Mouse (Mus musculus) CH12.LX (cell line): Measurements from ENCODE around the gene Btn1a1. TPM values are rescaled to one million over a fixed set of nuclear protein-coding genes. Genes with fewer than 3 reads are reported as not detected.

Source experiments
- DNase-seq: peaks from one replicate; pipeline ENCODE4 v3.0.0-alpha.2; 2013; ENCODE audit errors: extremely low read depth
- H3K27ac ChIP-seq: 2 replicates; pipeline ENCODE4 v1.5.1; 2012; ENCODE audit warnings: low read depth, mild to moderate bottlenecking, control low read depth, moderate library complexity; ENCODE audit not compliant: insufficient read depth
- H3K27me3 ChIP-seq: replicated peaks from 2 replicates; pipeline ENCODE3; 2012; ENCODE audit warnings: inconsistent platforms
- H3K36me3 ChIP-seq, 2 experiments: replicated peaks in 1 of 2; 2 replicates each; pipeline versions ENCODE3 to v1.6.1; 2012; ENCODE audit warnings: inconsistent platforms in 1 of 2, low read length in 1 of 2, mild to moderate bottlenecking in 1 of 2, mixed read lengths in 1 of 2, moderate library complexity in 1 of 2; ENCODE audit not compliant: control insufficient read depth in 1 of 2, insufficient read depth in 1 of 2
- H3K4me1 ChIP-seq, 2 experiments: 2 replicates each; pipeline ENCODE4 v1.6.1; 2012; ENCODE audit warnings: inconsistent platforms in 1 of 2, moderate library complexity in 1 of 2; ENCODE audit not compliant: insufficient read depth in 2 of 2, control insufficient read depth in 1 of 2
- H3K4me2 ChIP-seq: 2 replicates; pipeline ENCODE4 v1.6.1; 2012; ENCODE audit warnings: low read depth, mild to moderate bottlenecking, control low read depth; ENCODE audit not compliant: poor library complexity, insufficient read depth, severe bottlenecking
- H3K4me3 ChIP-seq, 3 experiments: fragments of 150-350 bp in 1 of 3; sonication (generic) in 1 of 3; replicated peaks in 1 of 3; 2 replicates each; pipeline versions ENCODE3 to v1.5.1; 2011 to 2012; ENCODE audit warnings: low read depth in 2 of 3, low read length in 2 of 3, mild to moderate bottlenecking in 2 of 3, moderate library complexity in 2 of 3, control low read depth in 1 of 3, improper control_type of control experiment in 1 of 3, inconsistent platforms in 1 of 3, mixed read lengths in 1 of 3; ENCODE audit not compliant: poor library complexity in 1 of 3
- H3K79me2 ChIP-seq: replicated peaks from 2 replicates; pipeline ENCODE4 v1.6.1; 2012; ENCODE audit warnings: mild to moderate bottlenecking, moderate library complexity; ENCODE audit not compliant: control insufficient read depth, poor library complexity, insufficient read depth, severe bottlenecking; ENCODE audit errors: extremely low read depth
- H3K9ac ChIP-seq: 2 replicates; pipeline ENCODE4 v1.6.1; 2012; ENCODE audit warnings: low read depth, mild to moderate bottlenecking, control low read depth, moderate library complexity; ENCODE audit not compliant: insufficient read depth
- H3K9me3 ChIP-seq: replicated peaks from 2 replicates; pipeline ENCODE3; 2012; ENCODE audit warnings: low read length, inconsistent platforms, mixed read lengths
- CHD1 ChIP-seq: IDR thresholded peaks from 2 replicates; pipeline ENCODE4 v1.6.1; 2012; ENCODE audit warnings: low read depth, low read length, improper control_type of control experiment, inconsistent platforms
- CHD2 ChIP-seq: IDR thresholded peaks from 2 replicates; pipeline ENCODE4 v1.6.1; 2011; ENCODE audit warnings: low read length, improper control_type of control experiment
- CTCF ChIP-seq, 2 experiments: IDR thresholded peaks in 1 of 2; conservative IDR thresholded peaks in 1 of 2; 2 replicates each; pipeline ENCODE4 v1.5.1; 2011 to 2012; ENCODE audit warnings: low read depth in 2 of 2, low read length in 2 of 2, improper control_type of control experiment in 1 of 2, inconsistent platforms in 1 of 2, mild to moderate bottlenecking in 1 of 2, moderate library complexity in 1 of 2
- E2F4 ChIP-seq: IDR thresholded peaks from 2 replicates; pipeline ENCODE4 v1.6.1; 2011; ENCODE audit warnings: low read depth, low read length, improper control_type of control experiment; ENCODE audit not compliant: insufficient replicate concordance
- EP300 ChIP-seq: IDR thresholded peaks from 2 replicates; pipeline ENCODE4 v1.6.1; 2011; ENCODE audit warnings: low read length, improper control_type of control experiment
- GABPA ChIP-seq: IDR thresholded peaks from 2 replicates; pipeline ENCODE4 v1.6.1; 2012; ENCODE audit warnings: low read depth, low read length, improper control_type of control experiment, inconsistent platforms; ENCODE audit not compliant: insufficient replicate concordance
- HCFC1 ChIP-seq: IDR thresholded peaks from 2 replicates; pipeline ENCODE4 v1.6.1; 2012; ENCODE audit warnings: low read depth, mild to moderate bottlenecking, inconsistent platforms, low read length, improper control_type of control experiment
- IRF4 ChIP-seq: IDR thresholded peaks from 2 replicates; pipeline ENCODE4 v1.6.1; 2014; ENCODE audit warnings: low read depth, mild to moderate bottlenecking, inconsistent platforms, low read length, improper control_type of control experiment
- JUN ChIP-seq: IDR thresholded peaks from 2 replicates; pipeline ENCODE4 v1.6.1; 2011; ENCODE audit warnings: low read depth, mild to moderate bottlenecking, low read length, improper control_type of control experiment, moderate library complexity; ENCODE audit not compliant: insufficient read depth
- JUND ChIP-seq: conservative IDR thresholded peaks from 2 replicates; pipeline ENCODE4 v1.6.1; 2011; ENCODE audit warnings: low read depth, low read length, improper control_type of control experiment
- KAT2A ChIP-seq: IDR thresholded peaks from 2 replicates; pipeline ENCODE4 v1.6.1; 2012; ENCODE audit warnings: low read length, improper control_type of control experiment, inconsistent platforms; ENCODE audit not compliant: insufficient replicate concordance
- MAFK ChIP-seq: IDR thresholded peaks from 2 replicates; pipeline ENCODE4 v1.6.1; 2011; ENCODE audit warnings: low read length, improper control_type of control experiment; ENCODE audit not compliant: insufficient replicate concordance
- MAX ChIP-seq: IDR thresholded peaks from 2 replicates; pipeline ENCODE4 v1.6.1; 2011; ENCODE audit warnings: low read length, improper control_type of control experiment
- MXI1 ChIP-seq: IDR thresholded peaks from 2 replicates; pipeline ENCODE4 v1.6.1; 2011; ENCODE audit warnings: mild to moderate bottlenecking, low read depth, low read length, improper control_type of control experiment
- MYC ChIP-seq: IDR thresholded peaks from 2 replicates; pipeline ENCODE4 v1.6.1; 2011; ENCODE audit warnings: low read depth, mild to moderate bottlenecking, improper control_type of control experiment, low read length
- NELFE ChIP-seq: IDR thresholded peaks from 2 replicates; pipeline ENCODE4 v1.6.1; 2011; ENCODE audit warnings: low read depth, low read length, improper control_type of control experiment
- NRF1 ChIP-seq: IDR thresholded peaks from 2 replicates; pipeline ENCODE4 v1.6.1; 2014; ENCODE audit warnings: low read depth, mild to moderate bottlenecking, inconsistent platforms, low read length, improper control_type of control experiment, moderate library complexity
- POLR2AphosphoS2 ChIP-seq: IDR thresholded peaks from 2 replicates; pipeline ENCODE4 v1.6.1; 2011; ENCODE audit warnings: low read depth, low read length, improper control_type of control experiment
- RAD21 ChIP-seq: IDR thresholded peaks from 2 replicates; pipeline ENCODE4 v1.6.1; 2011; ENCODE audit warnings: low read depth, mild to moderate bottlenecking, low read length, improper control_type of control experiment, moderate library complexity
- SIN3A ChIP-seq: IDR thresholded peaks from 2 replicates; pipeline ENCODE4 v1.6.1; 2012; ENCODE audit warnings: low read length, improper control_type of control experiment, inconsistent platforms
- SMC3 ChIP-seq: IDR thresholded peaks from 2 replicates; pipeline ENCODE4 v1.6.1; 2011; ENCODE audit warnings: low read depth, low read length, improper control_type of control experiment
- UBTF ChIP-seq: IDR thresholded peaks from 2 replicates; pipeline ENCODE4 v1.6.1; 2012; ENCODE audit warnings: low read depth, mild to moderate bottlenecking, inconsistent platforms, low read length, improper control_type of control experiment, moderate library complexity
- USF2 ChIP-seq: conservative IDR thresholded peaks from 2 replicates; pipeline ENCODE4 v1.6.1; 2011; ENCODE audit warnings: low read depth, low read length, improper control_type of control experiment
- ZKSCAN1 ChIP-seq: IDR thresholded peaks from 2 replicates; pipeline ENCODE4 v1.6.1; 2012; ENCODE audit warnings: low read depth, inconsistent platforms, low read length, improper control_type of control experiment, borderline replicate concordance
- ZMIZ1 ChIP-seq: IDR thresholded peaks from 2 replicates; pipeline ENCODE4 v1.6.1; 2012; ENCODE audit warnings: low read depth, mild to moderate bottlenecking, inconsistent platforms, low read length, improper control_type of control experiment
- dilution Hi-C: fragments of 300-500 bp; cut with MboI; formaldehyde crosslinking; loops from 2 replicates; pipeline ENCODE4 v1.14.3; 2020; ENCODE audit warnings: low sequenced_read_pairs; ENCODE audit not compliant: extremely low pct_unique_long_range_greater_than_20kb, extremely low pct_ligation_motif_present
- in situ Hi-C: fragments of 300-500 bp; cut with MboI; formaldehyde crosslinking; loops from 3 replicates; pipeline ENCODE4 v1.14.3; 2019; ENCODE audit warnings: low sequenced_read_pairs, low pct_ligation_motif_present, low pct_unique_long_range_greater_than_20kb, mixed read lengths
- polyA plus RNA-seq: library from polyadenylated mRNA; unstranded; fragments of >175 nt; gene quantifications from 2 replicates; pipeline ENCODE4 v1.2.1, GENCODE M21; 2012; ENCODE audit warnings: low read depth; ENCODE audit not compliant: insufficient read length
- total RNA-seq, 2 experiments: library from RNA; depleted of rRNA; stranded (reverse); fragments of 300-350 nt in 1 of 2; fragments of >200 nt in 1 of 2; gene quantifications; 2 replicates each; pipeline ENCODE4 v1.2.3; 2012 to 2014

The Btn1a1 gene
- total and polyA plus RNA-seq, 3 experiments = 0.20 to 0.51 (median 0.21) TPM

- peak; percentile 91; the same call in 1 of the 2 replicates for TF ChIP-seq E2F4
- TF ChIP-seq SMC3 = no peak
- no peak for TF ChIP-seq CHD1
- no peak for TF ChIP-seq EP300
- peak; percentile 74; the same call in 1 of the 2 replicates for TF ChIP-seq KAT2A
- TF ChIP-seq MXI1 = no peak; the same call in 1 of the 2 replicates
- TF ChIP-seq UBTF = no peak
- peak; percentile 88 for TF ChIP-seq MAX
- no peak for TF ChIP-seq MYC
- no peak for TF ChIP-seq IRF4
- no peak for TF ChIP-seq RAD21
- no peak for TF ChIP-seq ZMIZ1
- no peak for TF ChIP-seq CHD2
- no peak for TF ChIP-seq CTCF (conservative IDR thresholded peaks at IDR 0.05 in 1 of 2, IDR thresholded peaks at IDR 0.05 in 1 of 2; ENCODE audit: low read depth in 2 of 2, low read length in 2 of 2)
- TF ChIP-seq SIN3A = 0 out of 2 replicates have a peak, but pooled peaks have one; percentile 27
- TF ChIP-seq NRF1 = peak; percentile 64
These were observed 38.1 kb upstream of the Btn1a1 start (continued) for GRCm38 (mm10) chr13:23503797-23504196.

DNA sequence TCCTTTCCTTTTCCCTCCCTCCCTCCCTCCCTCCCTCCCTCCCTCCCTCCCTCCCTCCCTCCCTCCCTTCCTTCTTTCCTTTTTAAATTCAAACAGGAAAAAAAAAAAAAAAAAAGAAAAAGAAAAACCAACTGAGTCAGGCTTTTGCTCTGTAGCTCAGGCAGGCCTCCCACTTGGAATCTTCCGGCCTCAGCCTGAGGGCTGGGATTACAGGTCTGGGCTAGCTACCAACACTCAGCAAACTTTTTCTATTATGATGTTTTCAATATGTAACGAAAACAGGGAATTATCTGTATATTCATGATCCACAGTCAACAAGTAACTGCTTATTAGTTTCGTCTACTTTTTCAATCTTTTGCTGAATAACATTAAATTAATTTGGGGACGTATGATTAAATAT is 37.2 kb upstream of the Btn1a1 start:
- dilution Hi-C loops = no loop called here
- no peaks in the 10 kb centered on the region for H3K27me3 ChIP-seq
- H3K4me1 ChIP-seq = peaks cover 3 to 15% of the 10 kb centered on the region in 2 experiments; a peak in 3 of 4 replicates
- peak overlapping the region in 2 of 3 experiments; percentile 9 to 23 for H3K4me3 ChIP-seq
- H3K9ac ChIP-seq = no peak overlapping the region
- TF ChIP-seq MAFK = no peak
- no peak for TF ChIP-seq USF2
- TF ChIP-seq ZMIZ1 = no peak
- TF ChIP-seq EP300 = no peak
- no peak for TF ChIP-seq JUND
- TF ChIP-seq ZKSCAN1 = no peak
- no peak for TF ChIP-seq CTCF (conservative IDR thresholded peaks at IDR 0.05 in 1 of 2, IDR thresholded peaks at IDR 0.05 in 1 of 2; ENCODE audit: low read depth in 2 of 2, low read length in 2 of 2)
- no peak for TF ChIP-seq E2F4
- no peak for TF ChIP-seq POLR2AphosphoS2
- TF ChIP-seq KAT2A = no peak
- TF ChIP-seq SIN3A = no peak
- no peak for TF ChIP-seq MYC
- no peak for TF ChIP-seq GABPA
- no peak for TF ChIP-seq NELFE
- TF ChIP-seq HCFC1 = no peak
- no peak for TF ChIP-seq JUN
- H3K9me3 ChIP-seq = no peaks in the 10 kb centered on the region
- H3K36me3 ChIP-seq = no peaks in the 10 kb centered on the region
- no peaks in the 10 kb centered on the region for H3K79me2 ChIP-seq
- no peak overlapping the region for H3K27ac ChIP-seq
- no peak for DNase-seq
- in situ Hi-C loops = loop anchor here (10.0 to 25.0 kb wide), 2 partner anchors 198 to 1566 kb away; partner anchors contain the start of gene Zfp184
- peak overlapping the region; percentile 51; the same call in 1 of the 2 replicates for H3K4me2 ChIP-seq
